Mouse (Mus musculus) neutrophil, adult 5-6 weeks (primary cell): ENCODE measurements around the gene Txndc12. TPM values are rescaled to one million over a fixed set of nuclear protein-coding genes. Genes with fewer than 3 reads are reported as not detected.

Source experiments
- ATAC-seq: fragments of 151-379, 151-347 bp; 2 replicates; pipeline ENCODE4 v1.8.0; 2017; ENCODE audit warnings: mild to moderate bottlenecking, moderate TSS enrichment; ENCODE audit not compliant: insufficient number of reproducible peaks, poor library complexity, low FRiP score, severe bottlenecking; ENCODE audit errors: extremely low read depth
- total RNA-seq: library from RNA; stranded (forward); fragments of 200-1000 nt; gene quantifications from 2 replicates; pipeline ENCODE4 v1.2.3, GENCODE M21; 2017

Txndc12 gene
- total RNA-seq, result 37.0 and 40.7 TPM in 2 replicates

GRCm38 (mm10) chr4:108834115-108834970 lies at the start of gene Txndc12:
Gene Txndc12, plus strand, starts transcription at chr4:108834601.
- ATAC-seq, result peak; percentile 25; the same call in 1 of the 2 replicates

GRCm38 (mm10) chr4:108789258-108789936 lies 45.0 kb upstream of the Txndc12 start:
- ATAC-seq, result no peak

- 0 out of 2 replicates have a peak, but pooled peaks have one; percentile 36 for ATAC-seq
Measured at GRCm38 (mm10) chr4:108790507-108790906, 43.9 kb upstream of the Txndc12 start.

DNA sequence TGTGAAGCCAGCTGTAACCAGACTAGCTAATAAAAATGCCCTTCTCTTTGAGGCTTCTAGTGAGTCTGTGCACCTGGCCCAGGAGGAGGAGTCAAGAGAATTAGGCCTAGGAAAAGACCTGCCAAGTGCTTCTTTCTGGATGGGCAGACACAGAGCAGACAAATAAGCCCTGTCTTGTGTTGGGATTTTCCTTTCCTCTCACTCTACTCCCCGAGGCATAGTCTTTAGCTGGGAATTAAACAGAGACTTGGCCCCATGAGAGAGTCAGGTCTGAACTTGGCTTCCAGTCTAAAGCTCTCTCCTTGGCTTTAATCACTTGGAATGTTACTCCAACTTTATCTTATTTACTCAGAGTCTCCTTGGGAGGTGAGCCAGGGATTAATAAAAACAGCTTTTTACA lies 40.5 kb upstream of the Txndc12 start:
- no peak for ATAC-seq

GRCm38 (mm10) chr4:108796701-108797100 lies 37.7 kb upstream of the Txndc12 start:
- ATAC-seq, result no peak

GRCm38 (mm10) chr4:108798083-108798830 lies 36.1 kb upstream of the Txndc12 start:
- 0 out of 2 replicates have a peak, but pooled peaks have one; percentile 46 for ATAC-seq

- no peak for ATAC-seq
Measured at GRCm38 (mm10) chr4:108803535-108803934, 30.9 kb upstream of the Txndc12 start.

DNA sequence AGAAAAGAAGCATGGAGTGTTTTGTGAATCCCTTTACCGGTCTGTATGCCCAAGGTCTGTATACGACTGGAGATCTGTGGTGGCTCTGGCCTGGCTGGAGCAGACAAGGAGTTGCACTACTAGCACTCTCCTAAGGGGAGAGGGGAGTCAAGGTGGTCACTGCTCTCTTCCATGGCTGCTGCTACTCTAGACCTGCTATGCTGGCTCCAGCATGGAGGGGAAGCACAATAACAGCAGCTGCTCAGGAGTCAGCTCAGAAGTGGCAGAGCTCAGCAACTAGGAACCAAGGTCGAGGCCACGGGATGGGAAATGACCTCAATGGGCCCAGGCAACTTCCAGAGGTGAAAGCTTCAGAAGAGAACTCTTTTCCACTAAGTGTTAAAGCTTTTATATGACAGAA lies 23.3 kb upstream of the Txndc12 start:
- no peak for ATAC-seq

DNA sequence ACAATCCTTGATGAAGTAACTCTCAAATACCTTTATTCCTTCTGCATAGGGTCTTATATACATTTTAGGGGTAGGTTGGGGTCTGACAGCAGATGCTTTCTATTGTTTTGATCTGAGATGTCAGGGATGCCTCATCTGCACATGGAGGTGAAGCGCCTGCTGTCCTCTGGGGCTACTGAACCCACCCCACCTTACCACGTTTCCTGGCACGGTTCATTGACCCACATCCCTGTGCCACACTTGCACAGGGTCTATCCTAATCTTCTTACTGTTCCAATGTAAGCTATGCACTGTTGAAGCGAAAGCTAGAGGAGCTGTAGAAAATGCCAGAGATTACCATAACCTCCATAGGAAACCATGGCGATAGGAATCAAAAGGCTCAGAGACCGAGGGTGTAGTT lies 22.9 kb upstream of the Txndc12 start:
- no peak for ATAC-seq

DNA sequence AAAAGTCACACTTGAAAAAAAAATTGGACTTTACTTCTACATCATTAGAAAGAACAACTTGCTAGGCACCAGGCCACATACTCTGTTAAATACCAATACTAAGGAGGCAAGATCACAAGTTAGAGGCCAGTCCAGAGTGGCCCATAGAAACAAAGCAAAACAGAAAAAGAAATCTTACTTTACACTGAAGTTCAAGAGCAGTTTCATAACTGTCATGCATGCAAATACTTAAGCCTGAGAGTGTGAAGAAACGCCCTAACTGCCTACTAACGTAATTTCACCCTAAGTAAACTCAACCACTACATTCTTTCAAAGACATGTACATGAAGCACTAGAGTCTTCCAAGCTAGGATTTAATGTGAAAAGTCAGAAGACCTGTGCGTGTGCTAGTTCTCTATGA lies 8.7 kb upstream of the Txndc12 start:
- ATAC-seq, result no peak

GRCm38 (mm10) chr4:108826096-108826495 lies 8.3 kb upstream of the Txndc12 start:
- no peak for ATAC-seq

DNA sequence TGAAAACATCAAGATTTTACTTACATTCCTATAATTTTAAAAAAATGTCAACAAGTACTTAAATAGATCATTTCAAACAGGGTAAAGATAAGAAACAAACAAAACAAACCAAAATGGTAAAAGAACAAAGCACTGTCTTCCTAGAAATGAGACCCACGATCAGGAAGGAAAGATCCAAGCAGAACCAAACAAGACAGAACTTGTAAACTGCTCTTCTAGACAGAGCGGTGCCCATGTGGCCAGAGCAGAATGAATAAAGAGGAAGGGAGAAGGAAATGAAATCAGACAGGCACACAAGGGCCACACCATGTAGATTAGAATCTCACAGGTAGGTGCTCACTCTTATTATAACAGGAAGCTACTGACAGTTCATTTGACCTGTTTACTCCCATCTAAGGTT lies 7.8 kb upstream of the Txndc12 start:
- ATAC-seq, result no peak

- ATAC-seq, result no peak
Measured at GRCm38 (mm10) chr4:108830698-108831097, 3.7 kb upstream of the Txndc12 start.

- ATAC-seq, result peak; percentile 94
Measured at GRCm38 (mm10) chr4:108832916-108833827, 1.2 kb upstream of the Txndc12 start, which contains the start of gene Btf3l4. Gene Btf3l4, minus strand, starts transcription at chr4:108833614.

- peak; percentile 43 for ATAC-seq
Measured at GRCm38 (mm10) chr4:108833828-108834114, 630 bp upstream of the Txndc12 start.

DNA sequence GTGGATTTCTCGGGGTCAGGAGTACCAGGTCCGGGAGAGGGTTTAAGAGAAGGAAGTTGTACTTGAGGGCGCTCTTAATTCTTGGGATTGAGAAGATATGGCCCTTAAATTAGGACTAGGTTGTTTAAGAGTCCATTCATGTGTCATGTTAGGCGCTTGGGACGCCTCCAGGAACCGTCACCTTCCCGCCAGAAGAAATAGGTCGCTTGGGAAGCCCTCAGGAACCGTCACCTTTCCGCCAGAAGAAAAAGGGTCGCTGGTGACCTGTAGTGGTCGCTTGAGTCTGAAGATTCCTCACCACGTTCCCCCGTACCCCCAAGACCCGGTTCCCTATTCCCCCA lies 540 bp downstream of the Txndc12 start:
- ATAC-seq, result no peak

GRCm38 (mm10) chr4:108835496-108835895 lies 1.1 kb downstream of the Txndc12 start:
- no peak for ATAC-seq

GRCm38 (mm10) chr4:108838031-108838430 lies 3.6 kb downstream of the Txndc12 start:
- no peak for ATAC-seq
